Mouse (Mus musculus): Measurements from ENCODE around the gene Hmga1b. TPM values are rescaled to one million over a fixed set of nuclear protein-coding genes. Genes with fewer than 3 reads are reported as not detected.

The Hmga1b gene
- total and polyA plus RNA-seq, 2 experiments from 2014 or later, result 0.95 to 1.6 TPM

DNA sequence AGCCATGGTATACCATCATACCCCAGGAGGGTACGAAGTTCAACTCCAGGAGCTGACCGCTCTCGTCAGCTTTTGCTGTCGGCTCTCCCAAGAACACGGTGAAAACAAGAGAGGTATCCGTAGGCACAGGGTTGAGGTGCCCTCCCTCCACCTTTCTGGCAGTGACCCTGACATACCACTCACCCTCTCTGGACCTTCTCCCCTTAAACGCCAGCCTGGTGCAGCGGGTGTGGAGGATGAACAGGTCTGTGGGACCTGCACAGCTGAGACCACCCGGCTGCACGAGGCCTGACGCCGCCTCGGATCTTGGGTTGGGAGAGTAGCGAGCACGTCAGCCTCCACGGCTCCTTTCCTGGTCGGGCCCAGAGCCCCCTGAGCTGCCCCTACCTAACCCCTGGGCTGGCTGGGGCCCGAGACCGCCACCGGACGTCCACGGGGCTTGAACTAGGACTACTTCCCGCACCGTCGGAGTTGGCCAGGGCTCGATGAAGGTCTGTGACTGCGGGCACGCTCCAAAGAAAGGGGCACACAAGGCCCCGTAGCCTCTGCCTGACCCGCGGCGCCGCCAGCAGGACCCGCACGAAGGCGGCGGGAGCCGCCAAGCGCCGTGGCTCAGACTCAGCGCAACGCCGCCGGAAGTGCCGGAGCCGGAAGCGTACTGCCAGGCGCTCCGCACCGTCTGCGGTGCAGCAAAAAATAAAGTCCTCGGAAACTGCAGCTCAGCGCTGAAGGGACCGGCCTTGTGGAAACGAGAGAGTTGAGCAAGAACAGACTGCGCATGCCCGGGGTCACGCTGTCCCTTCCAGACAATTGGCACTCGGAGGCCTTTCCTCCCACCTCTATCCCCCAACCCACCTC, 33.4 kb downstream of the Hmga1b start, which contains the start of gene Dus1l:
TSS of gene Dus1l (minus strand) at position 648 of the 858 bp plus-strand sequence.
- peak; percentile 99 for DNase-seq
- H3K27ac ChIP-seq (ENCODE audit: low read depth, low read length), result peak within 1 kb of the TSS; percentile 83
- peaks cover 6% of the 10 kb centered on the region for H3K4me1 ChIP-seq (ENCODE audit: insufficient read depth)
- H3K9ac ChIP-seq, result peak within 1 kb of the TSS; percentile 83
- H3K27me3 ChIP-seq (ENCODE audit: insufficient read depth, low read length), result no peaks in the 10 kb centered on the region
- no peaks in the 10 kb centered on the region for H3K9me3 ChIP-seq (ENCODE audit: low read length)
- peak within 1 kb of the TSS; percentile 94 for H3K4me2 ChIP-seq (ENCODE audit: low read depth)
- peaks cover 31% of the 10 kb centered on the region for H3K36me3 ChIP-seq (ENCODE audit: insufficient read depth)
- 4% methylated on average over 59 of the region's 59 CpGs for WGBS
- 0 out of 2 replicates have a peak, but pooled peaks have one; percentile 9 for TF ChIP-seq CTCF (IDR thresholded peaks at IDR 0.05; ENCODE audit: low read depth)
- peak within 1 kb of the TSS; percentile 73 for H3K4me3 ChIP-seq (ENCODE audit: low read depth, low read length)
- ATAC-seq, result peak; percentile 95

DNA sequence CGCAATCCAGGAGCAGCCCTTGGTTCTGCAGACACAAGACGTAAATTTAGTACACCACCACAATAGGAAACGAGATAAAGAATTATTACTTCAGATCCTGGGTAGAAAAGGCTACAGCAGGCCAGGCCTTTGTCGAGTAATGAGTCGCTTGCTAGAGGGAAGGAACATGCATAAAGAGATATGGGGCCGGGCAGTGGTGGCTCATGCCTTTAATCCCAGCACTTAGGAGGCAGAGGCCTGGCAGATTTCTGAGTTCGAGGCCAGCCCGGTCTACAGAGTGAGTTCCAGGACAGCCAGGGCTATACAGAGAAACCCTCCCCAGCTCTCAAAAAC, 34.0 kb downstream of the Hmga1b start:
- Histone ChIP-seq H3K9ac (peak overlapping the region; percentile 83), H3K4me2 (ENCODE audit: low read depth) (peak overlapping the region; percentile 94), H3K27ac (ENCODE audit: low read depth, low read length) (peak overlapping the region; percentile 83), H3K4me3 (ENCODE audit: low read depth, low read length) (peak overlapping the region; percentile 73), H3K27me3 (ENCODE audit: insufficient read depth, low read length) (no peaks in the 10 kb centered on the region), H3K4me1 (ENCODE audit: insufficient read depth) (peaks cover 6% of the 10 kb centered on the region), H3K9me3 (ENCODE audit: low read length) (no peaks in the 10 kb centered on the region), H3K36me3 (ENCODE audit: insufficient read depth) (peaks cover 25% of the 10 kb centered on the region)
- 20% methylated on average over 8 of the region's 8 CpGs for WGBS
- no peak for TF ChIP-seq CTCF (IDR thresholded peaks at IDR 0.05; ENCODE audit: low read depth)
- ATAC-seq (no peak; the same call in 1 of the 2 replicates), DNase-seq (no peak)

DNA sequence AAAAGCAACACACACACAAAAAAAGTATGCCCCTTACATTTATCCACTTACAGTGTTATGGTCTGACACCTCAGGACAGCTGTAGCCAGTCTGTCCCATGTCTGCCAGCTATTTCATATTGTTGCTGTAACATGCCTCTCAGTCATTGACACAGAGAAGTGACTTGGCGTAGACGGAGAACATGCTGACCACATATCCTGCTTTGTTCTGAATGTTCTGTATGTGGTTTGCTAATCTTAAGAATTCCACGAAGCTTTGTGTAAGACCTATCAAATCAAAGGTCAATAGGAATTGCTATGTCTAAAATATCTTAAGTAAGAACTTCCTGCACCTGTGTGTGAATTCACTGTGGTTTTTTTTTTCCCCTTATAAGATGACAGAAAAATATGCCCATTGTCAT, 35.6 kb downstream of the Hmga1b start:
- ATAC-seq, result no peak
- peaks cover 9% of the 10 kb centered on the region for H3K36me3 ChIP-seq (ENCODE audit: insufficient read depth)
- H3K4me2 ChIP-seq (ENCODE audit: low read depth), result no peak overlapping the region
- no peak for TF ChIP-seq CTCF (IDR thresholded peaks at IDR 0.05; ENCODE audit: low read depth)
- no peak overlapping the region for H3K4me3 ChIP-seq (ENCODE audit: low read depth, low read length)
- no peak overlapping the region for H3K9ac ChIP-seq
- no peak for DNase-seq
- H3K27me3 ChIP-seq (ENCODE audit: insufficient read depth, low read length), result no peaks in the 10 kb centered on the region
- WGBS, result 88% methylated on average over 3 of the region's 3 CpGs
- H3K4me1 ChIP-seq (ENCODE audit: insufficient read depth), result peaks cover 6% of the 10 kb centered on the region
- no peak overlapping the region for H3K27ac ChIP-seq (ENCODE audit: low read depth, low read length)
- H3K9me3 ChIP-seq (ENCODE audit: low read length), result no peaks in the 10 kb centered on the region

DNA sequence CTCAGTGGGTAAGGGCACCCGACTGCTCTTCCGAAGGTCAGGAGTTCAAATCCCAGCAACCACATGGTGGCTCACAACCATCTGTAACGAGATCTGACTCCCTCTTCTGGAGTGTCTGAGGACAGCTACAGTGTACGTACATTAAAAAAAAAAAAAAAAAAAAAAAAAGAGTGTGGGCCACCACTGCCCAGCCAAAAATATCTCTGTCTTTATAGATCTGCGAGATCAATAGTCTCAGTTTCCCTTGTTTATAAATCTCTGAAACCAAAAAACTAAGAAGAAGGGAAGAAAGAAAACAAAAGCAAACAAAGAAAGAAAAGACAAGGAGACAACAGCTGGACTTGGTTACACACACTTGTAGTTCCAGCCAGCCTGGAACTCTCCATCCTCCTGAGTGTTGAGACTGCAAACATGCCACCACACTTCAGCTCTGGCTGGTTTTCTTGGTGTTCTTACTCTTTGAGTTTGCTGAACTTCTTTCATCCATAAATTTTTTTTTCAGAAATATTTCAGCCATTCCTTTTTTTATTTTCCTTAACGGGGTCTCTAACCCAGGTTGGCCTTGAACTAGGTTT, 36.8 kb downstream of the Hmga1b start:
- H3K36me3 ChIP-seq (ENCODE audit: insufficient read depth), result no peaks in the 10 kb centered on the region
- TF ChIP-seq CTCF (IDR thresholded peaks at IDR 0.05; ENCODE audit: low read depth), result no peak
- H3K27me3 ChIP-seq (ENCODE audit: insufficient read depth, low read length), result no peaks in the 10 kb centered on the region
- H3K27ac ChIP-seq (ENCODE audit: low read depth, low read length), result peak overlapping the region; percentile 29; the same call in 1 of the 2 replicates
- H3K4me1 ChIP-seq (ENCODE audit: insufficient read depth), result peaks cover 6% of the 10 kb centered on the region
- no peak for DNase-seq
- no peaks in the 10 kb centered on the region for H3K9me3 ChIP-seq (ENCODE audit: low read length)
- 0 out of 2 replicates have a peak overlapping the region, but pooled peaks have one; percentile 3 for H3K4me2 ChIP-seq (ENCODE audit: low read depth)
- no peak overlapping the region for H3K9ac ChIP-seq
- ATAC-seq, result no peak
- 63% methylated on average over 6 of the region's 6 CpGs for WGBS
- no peak overlapping the region for H3K4me3 ChIP-seq (ENCODE audit: low read depth, low read length)

DNA sequence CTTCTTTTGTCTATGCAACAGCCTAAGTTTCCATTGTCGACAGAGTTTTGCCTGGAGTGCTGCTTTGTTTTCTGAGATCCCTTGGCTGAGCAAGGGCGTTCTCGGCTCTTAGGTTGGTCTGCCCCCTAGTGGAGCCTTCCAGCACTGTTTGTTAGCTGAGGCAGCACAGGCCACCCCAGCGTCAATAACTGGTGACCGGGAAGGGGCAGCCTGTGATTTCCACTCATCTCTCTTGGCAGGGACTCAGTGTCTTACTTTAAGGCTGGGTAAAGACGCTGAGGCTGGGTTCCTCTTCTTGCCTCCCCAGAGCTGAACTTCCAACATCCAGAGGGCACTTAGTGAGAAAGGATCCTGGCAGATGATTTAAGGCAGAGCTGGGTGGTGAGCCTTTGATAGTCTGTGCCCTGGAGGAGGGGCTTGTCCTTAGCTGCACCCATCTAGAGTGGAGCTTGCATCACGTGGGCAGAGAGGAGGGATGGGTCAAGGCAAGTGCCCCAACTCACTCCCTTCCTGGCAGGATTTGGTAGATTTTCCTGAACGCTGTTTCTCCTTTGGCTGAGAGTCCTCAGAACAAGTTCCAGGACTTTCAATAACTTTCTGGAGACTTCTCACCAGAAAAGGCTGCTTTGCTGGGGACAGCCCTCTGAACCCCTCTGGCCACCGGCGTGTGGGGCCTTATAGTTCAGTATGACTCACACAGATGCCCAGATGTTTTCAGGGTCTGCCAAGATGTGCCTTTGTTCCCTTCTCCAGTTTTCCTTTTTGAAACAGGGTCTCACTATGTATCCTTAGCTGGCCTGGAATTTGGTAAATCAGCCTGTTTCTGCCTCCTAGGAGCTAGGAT, 37.7 kb downstream of the Hmga1b start:
- 0 out of 2 replicates have a peak overlapping the region, but pooled peaks have one; percentile 3 for H3K4me2 ChIP-seq (ENCODE audit: low read depth)
- DNase-seq (peak; percentile 88), ATAC-seq (peak; percentile 68)
- peaks cover 3% of the 10 kb centered on the region for H3K4me1 ChIP-seq (ENCODE audit: insufficient read depth)
- WGBS, result 9% methylated on average over 10 of the region's 10 CpGs
- H3K9me3 ChIP-seq (ENCODE audit: low read length), result no peaks in the 10 kb centered on the region
- peak overlapping the region; percentile 29; the same call in 1 of the 2 replicates for H3K27ac ChIP-seq (ENCODE audit: low read depth, low read length)
- no peak overlapping the region for H3K9ac ChIP-seq
- H3K36me3 ChIP-seq (ENCODE audit: insufficient read depth), result peaks cover under 1% of the 10 kb centered on the region; the same call in 1 of the 2 replicates
- TF ChIP-seq CTCF (IDR thresholded peaks at IDR 0.05; ENCODE audit: low read depth), result peak; percentile 88
- no peak overlapping the region for H3K4me3 ChIP-seq (ENCODE audit: low read depth, low read length)
- H3K27me3 ChIP-seq (ENCODE audit: insufficient read depth, low read length), result no peaks in the 10 kb centered on the region

DNA sequence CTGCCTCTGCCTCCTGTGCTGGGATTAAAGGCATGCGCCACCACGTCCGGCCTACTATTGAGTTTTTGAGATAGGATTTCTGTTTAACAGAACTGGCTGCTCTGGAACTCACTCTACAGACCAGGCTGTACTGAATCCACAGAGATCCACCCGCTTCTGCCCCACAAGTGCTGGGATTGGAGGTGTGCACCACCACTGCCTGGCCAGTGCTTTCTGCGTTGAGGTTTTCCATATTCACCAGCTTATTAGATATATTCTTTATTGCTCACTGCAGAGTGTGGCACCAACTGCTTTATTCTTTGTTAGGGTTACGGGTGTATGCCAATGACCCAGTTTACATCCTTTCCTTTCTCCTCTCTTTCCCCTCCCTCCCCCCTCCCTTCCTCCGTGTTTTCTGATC, 41.7 kb downstream of the Hmga1b start:
- Histone ChIP-seq H3K4me1 (ENCODE audit: insufficient read depth) (no peaks in the 10 kb centered on the region), H3K27ac (ENCODE audit: low read depth, low read length) (no peak overlapping the region), H3K4me3 (ENCODE audit: low read depth, low read length) (no peak overlapping the region), H3K36me3 (ENCODE audit: insufficient read depth) (peaks cover 40% of the 10 kb centered on the region), H3K27me3 (ENCODE audit: insufficient read depth, low read length) (no peaks in the 10 kb centered on the region), H3K9me3 (ENCODE audit: low read length) (no peaks in the 10 kb centered on the region), H3K9ac (no peak overlapping the region), H3K4me2 (ENCODE audit: low read depth) (no peak overlapping the region)
- DNase-seq (no peak), ATAC-seq (no peak)
- no peak for TF ChIP-seq CTCF (IDR thresholded peaks at IDR 0.05; ENCODE audit: low read depth)
- 77% methylated on average over 7 of the region's 7 CpGs for WGBS
